Comparison of ENCODE assay signal across 28 mouse cellular contexts in the genomic region with DNA sequence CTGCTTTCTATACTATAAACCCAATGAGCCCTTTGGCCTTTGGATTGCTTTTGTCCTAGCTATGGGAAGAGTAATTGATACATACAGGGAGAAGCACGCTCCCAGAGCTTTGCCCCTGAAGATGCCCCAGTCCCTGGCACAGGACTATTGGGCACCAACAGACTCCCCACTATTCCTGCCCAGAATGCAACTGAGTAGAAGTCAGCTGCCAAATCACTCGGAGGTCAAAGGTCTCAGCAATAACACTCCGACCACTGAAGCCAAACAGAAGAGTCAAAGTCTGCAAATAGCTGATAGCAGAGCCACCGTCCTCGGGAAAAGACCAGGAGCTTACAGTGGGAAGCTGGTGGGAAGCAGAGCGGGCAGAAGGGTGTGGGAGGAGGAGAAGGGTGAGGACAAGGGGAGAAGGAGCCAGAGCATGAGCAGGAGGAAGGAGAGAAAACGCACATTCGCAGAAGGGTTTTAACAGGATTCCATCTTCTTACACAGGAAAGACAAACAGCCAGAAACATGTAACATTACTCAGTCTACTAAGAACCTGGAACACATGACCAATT. TPM values are rescaled to one million over a fixed set of nuclear protein-coding genes. Genes with fewer than 3 reads are reported as not detected.
A peak's percentile ranks its signal among the peaks of the same experiment; 100 is the strongest.
DNase-seq lines count a peak whose midpoint lies in the region; ATAC-seq and TF ChIP-seq lines count a peak whose summit lies in the region.
"Had no signal": no experiment of that assay in that cellular context is flagged by ENCODE, and none has a peak within 500 bp of the region (broad histone marks: within the 10 kb centered on the region; RNA-seq: fewer than 3 reads in every experiment).

No protein-coding gene starts in this region.

- H3K4me1 ChIP-seq in liver, adult 2 months (ENCODE audit: control insufficient read depth, insufficient read depth, low read length), result peaks cover 2% of the 10 kb centered on the region; the same call in 1 of the 2 replicates
- H3K4me1 ChIP-seq in intestine, postnatal 0 days (replicated peaks; ENCODE audit: control insufficient read depth, insufficient read depth, low read length), result no peaks in the 10 kb centered on the region
- H3K4me1 ChIP-seq in liver, embryonic 13.5 days (replicated peaks), result 0 out of 2 replicates have a peak, but pooled peaks cover 5% of the 10 kb centered on the region
- H3K4me1 ChIP-seq in liver, postnatal 0 days (ENCODE audit: insufficient read depth), result no peaks in the 10 kb centered on the region; the same call in 1 of the 2 replicates
- H3K4me1 ChIP-seq: forebrain, embryonic 15.5 days; heart, embryonic 10.5 days; heart, embryonic 13.5 days had no signal

- peak; percentile 51 for ATAC-seq in intestine, postnatal 0 days
- peak; percentile 12; the same call in 1 of the 2 replicates for ATAC-seq in liver, embryonic 13.5 days (ENCODE audit: low read depth)
- ATAC-seq in liver, postnatal 0 days, result peak; percentile 45; the same call in 1 of the 2 replicates
- ATAC-seq: forebrain, embryonic 15.5 days; Patski had no signal

- 33% methylated on average over 8 of the region's 8 CpGs for WGBS in liver, adult 2 months
- WGBS in intestine, postnatal 0 days, result 60% methylated on average over 8 of the region's 8 CpGs
- WGBS in liver, embryonic 13.5 days (ENCODE audit: insufficient replicate concordance), result 55% methylated on average over 8 of the region's 8 CpGs
- WGBS in liver, postnatal 0 days (ENCODE audit: insufficient replicate concordance), result 52% methylated on average over 8 of the region's 8 CpGs

- H3K4me3 ChIP-seq in liver, adult 2 months (ENCODE audit: insufficient read depth, low read depth, low read length), result no peak overlapping the region
- H3K4me3 ChIP-seq in intestine, postnatal 0 days (ENCODE audit: low read depth, low read length), result no peak overlapping the region
- H3K4me3 ChIP-seq in liver, embryonic 13.5 days (replicated peaks), result no peak overlapping the region
- no peak overlapping the region for H3K4me3 ChIP-seq in liver, postnatal 0 days (ENCODE audit: low read depth, low read length)
- H3K4me3 ChIP-seq: embryonic facial prominence, embryonic 10.5 days; embryonic facial prominence, embryonic 13.5 days; erythroblast, embryonic 14.5 days; forebrain, embryonic 12.5 days; forebrain, embryonic 15.5 days; heart, embryonic 10.5 days; heart, embryonic 13.5 days; hindbrain, embryonic 12.5 days; hindbrain, embryonic 15.5 days had no signal

- peak; percentile 85 for DNase-seq in liver, adult 2 months (ENCODE audit: extremely low read depth, low read depth, low spot score)
- no peak for DNase-seq in liver
- no peak for DNase-seq in liver, embryonic 13.5 days
- peak; percentile 16 for DNase-seq in liver, postnatal 0 days
- no peak for DNase-seq in adipocyte (ENCODE audit: low spot score)
- no peak for DNase-seq in adrenal gland, postnatal 4 days (ENCODE audit: low spot score in 2 of 2)
- DNase-seq in right cerebral cortex, postnatal 14 days, result no peak
- DNase-seq: adrenal gland, adult 8-10 months; adrenal gland, postnatal 36 days; cerebellum, adult 11 months; cerebellum, adult 2 months; cerebellum, adult 9-11 months; cerebellum, postnatal 25 days; gastrocnemius, postnatal 25 days; heart, adult 18-20 months; heart, postnatal 14 days; heart, postnatal 4 days had no signal

- no peaks in the 10 kb centered on the region for H3K36me3 ChIP-seq in liver, adult 2 months (ENCODE audit: control insufficient read depth, insufficient read depth, low read length)
- H3K36me3 ChIP-seq in intestine, postnatal 0 days (ENCODE audit: control insufficient read depth, insufficient read depth), result no peaks in the 10 kb centered on the region
- no peaks in the 10 kb centered on the region for H3K36me3 ChIP-seq in liver, embryonic 13.5 days
- no peaks in the 10 kb centered on the region for H3K36me3 ChIP-seq in liver, postnatal 0 days (replicated peaks; ENCODE audit: insufficient read depth, low read length)
- H3K36me3 ChIP-seq: embryonic facial prominence, embryonic 10.5 days; embryonic facial prominence, embryonic 13.5 days; forebrain, embryonic 12.5 days; forebrain, embryonic 15.5 days; heart, embryonic 10.5 days; heart, embryonic 13.5 days; hindbrain, embryonic 12.5 days; hindbrain, embryonic 15.5 days had no signal

- H3K9me3 ChIP-seq in intestine, postnatal 0 days (ENCODE audit: control insufficient read depth), result no peaks in the 10 kb centered on the region
- no peaks in the 10 kb centered on the region for H3K9me3 ChIP-seq in liver, embryonic 13.5 days (replicated peaks)
- no peaks in the 10 kb centered on the region for H3K9me3 ChIP-seq in liver, postnatal 0 days (ENCODE audit: low read length)
- H3K9me3 ChIP-seq: embryonic facial prominence, embryonic 10.5 days; embryonic facial prominence, embryonic 13.5 days; forebrain, embryonic 12.5 days; forebrain, embryonic 15.5 days; heart, embryonic 10.5 days; heart, embryonic 13.5 days; hindbrain, embryonic 12.5 days; hindbrain, embryonic 15.5 days had no signal

- no peaks in the 10 kb centered on the region for H3K79me2 ChIP-seq in liver, adult 2 months (ENCODE audit: control insufficient read depth, insufficient read depth, low read length)

- TF ChIP-seq EP300 in liver, postnatal 0 days (IDR thresholded peaks at IDR 0.05; ENCODE audit: low read depth), result no peak

- H3K27me3 ChIP-seq in liver, adult 2 months (ENCODE audit: control insufficient read depth, insufficient read depth, low read length), result no peaks in the 10 kb centered on the region
- no peaks in the 10 kb centered on the region for H3K27me3 ChIP-seq in intestine, postnatal 0 days (replicated peaks; ENCODE audit: control insufficient read depth, insufficient read depth, low read length)
- no peaks in the 10 kb centered on the region for H3K27me3 ChIP-seq in liver, embryonic 13.5 days
- H3K27me3 ChIP-seq in liver, postnatal 0 days (ENCODE audit: insufficient read depth, low read length), result no peaks in the 10 kb centered on the region
- H3K27me3 ChIP-seq: forebrain, embryonic 12.5 days; forebrain, embryonic 15.5 days; heart, embryonic 13.5 days; hindbrain, embryonic 12.5 days; hindbrain, embryonic 15.5 days; Patski had no signal

- no peak for TF ChIP-seq CTCF in liver, adult 2 months (IDR thresholded peaks at IDR 0.05; ENCODE audit: low read depth, low read length)
- TF ChIP-seq CTCF in intestine, postnatal 0 days (IDR thresholded peaks at IDR 0.05; ENCODE audit: low read depth), result no peak
- no peak for TF ChIP-seq CTCF in liver, postnatal 0 days (IDR thresholded peaks at IDR 0.05; ENCODE audit: low read depth)

- peak overlapping the region; percentile 35; the same call in 1 of the 2 replicates for H3K9ac ChIP-seq in liver, adult 2 months (ENCODE audit: low read depth, low read length)
- H3K9ac ChIP-seq in intestine, postnatal 0 days (ENCODE audit: low read depth, low read length), result no peak overlapping the region
- no peak overlapping the region for H3K9ac ChIP-seq in liver, embryonic 13.5 days
- H3K9ac ChIP-seq in liver, postnatal 0 days (replicated peaks), result no peak overlapping the region
- H3K9ac ChIP-seq: embryonic facial prominence, embryonic 13.5 days; forebrain, embryonic 12.5 days; forebrain, embryonic 15.5 days; heart, embryonic 13.5 days; hindbrain, embryonic 12.5 days; hindbrain, embryonic 15.5 days had no signal

- TF ChIP-seq POLR2A in liver, adult 2 months (IDR thresholded peaks at IDR 0.05; ENCODE audit: extremely low read depth, insufficient read depth, low read length), result no peak

- no peak overlapping the region for H3K27ac ChIP-seq in liver, adult 2 months (replicated peaks; ENCODE audit: insufficient read depth, low read depth, low read length)
- H3K27ac ChIP-seq in intestine, postnatal 0 days (ENCODE audit: low read depth, low read length), result no peak overlapping the region
- H3K27ac ChIP-seq in liver, embryonic 13.5 days, result no peak overlapping the region
- H3K27ac ChIP-seq in liver, postnatal 0 days (ENCODE audit: low read depth), result no peak overlapping the region
- H3K27ac ChIP-seq: embryonic facial prominence, embryonic 10.5 days; embryonic facial prominence, embryonic 13.5 days; forebrain, embryonic 12.5 days; forebrain, embryonic 15.5 days; heart, embryonic 10.5 days; heart, embryonic 13.5 days; hindbrain, embryonic 12.5 days; hindbrain, embryonic 15.5 days had no signal

- H3K4me2 ChIP-seq in intestine, postnatal 0 days (replicated peaks; ENCODE audit: low read depth), result no peak overlapping the region
- H3K4me2 ChIP-seq in liver, embryonic 13.5 days, result no peak overlapping the region
- no peak overlapping the region for H3K4me2 ChIP-seq in liver, postnatal 0 days (ENCODE audit: low read depth, low read length)
- H3K4me2 ChIP-seq: embryonic facial prominence, embryonic 13.5 days; forebrain, embryonic 12.5 days; forebrain, embryonic 15.5 days; heart, embryonic 13.5 days; hindbrain, embryonic 12.5 days; hindbrain, embryonic 15.5 days had no signal

RNA-seq across cellular contexts. Expression of a gene that starts 22.3 kb away (rescaled TPM):
- total RNA-seq in liver, adult 2 months (2014; rRNA removed), result 39.7 and 43.4 TPM in 2 replicates
- 70.6 and 81.0 TPM in 2 replicates for polyA plus RNA-seq in liver, adult 2 months (2012; rRNA removed)
- polyA plus RNA-seq in intestine, postnatal 0 days (2015; fragmentation: Nextera tagmentation; extraction: Ambion mirVana), result 24.8 and 25.8 TPM in 2 replicates
- 29.8 and 31.1 TPM in 2 replicates for polyA plus RNA-seq in liver, embryonic 13.5 days (2015; fragmentation: Nextera tagmentation; extraction: Ambion mirVana)
- 30.8 and 32.0 TPM in 2 replicates for polyA plus RNA-seq in liver, postnatal 0 days (2015; fragmentation: Nextera tagmentation; extraction: Ambion mirVana)
- 10 to 100 TPM; 88.2 to 90.6 TPM for total RNA-seq in adrenal gland, postnatal 4 days (2021)

RNA-seq across cellular contexts. Expression of a gene that starts 56.4 kb away (rescaled TPM):
- total RNA-seq in liver, adult 2 months (2014; rRNA removed), result 9.8 and 10.5 TPM in 2 replicates
- 12.1 and 14.6 TPM in 2 replicates for polyA plus RNA-seq in liver, adult 2 months (2012; rRNA removed)
- polyA plus RNA-seq in intestine, postnatal 0 days (2015; fragmentation: Nextera tagmentation; extraction: Ambion mirVana), result 4.2 and 5.7 TPM in 2 replicates
- 3.2 and 3.3 TPM in 2 replicates for polyA plus RNA-seq in liver, embryonic 13.5 days (2015; fragmentation: Nextera tagmentation; extraction: Ambion mirVana)
- 2.4 and 2.9 TPM in 2 replicates for polyA plus RNA-seq in liver, postnatal 0 days (2015; fragmentation: Nextera tagmentation; extraction: Ambion mirVana)
- total RNA-seq in adrenal gland, postnatal 4 days (2021), result 10 to 100 TPM; 42.0 to 54.8 TPM

Comparison
In these comparisons a context has a peak if more than half of its experiments do, and no peak if none do; other contexts are left out.
1. DNase-seq: peak in liver, adult 2 months (single experiment) and liver, postnatal 0 days (single experiment); none in liver (single experiment), liver, embryonic 13.5 days (single experiment), adipocyte (single experiment), adrenal gland, postnatal 4 days (0 of 2) and right cerebral cortex, postnatal 14 days (single experiment).
2. Peak in every context shown above with its lines, with median percentiles within 50 percentile points of each other: ATAC-seq.